In the genomic region with DNA sequence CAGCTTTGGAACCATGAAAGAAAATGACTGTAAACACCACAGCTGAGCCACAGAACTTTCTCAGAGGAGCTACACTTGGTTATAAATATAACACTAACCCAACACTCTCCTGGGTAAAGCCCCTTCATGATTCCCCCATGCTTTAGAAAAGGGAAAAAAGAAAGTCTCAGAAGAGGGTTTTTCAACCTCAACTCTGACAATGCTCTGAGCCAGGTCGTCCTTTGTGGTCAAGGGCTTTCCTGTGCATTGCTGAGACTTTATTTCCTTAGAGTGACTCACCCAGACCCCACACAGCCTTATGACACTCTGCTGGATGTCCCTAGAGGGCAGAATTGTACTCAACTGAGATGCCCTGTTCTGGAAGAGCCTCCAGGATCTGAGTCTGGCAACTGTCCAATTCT, we compare ENCODE assay signal across 11 mouse cellular contexts.
DNase-seq lines count a peak whose midpoint lies in the region; ATAC-seq and TF ChIP-seq lines count a peak whose summit lies in the region.
"Had no signal": no experiment of that assay in that cellular context is flagged by ENCODE, and none has a peak within 500 bp of the region (broad histone marks: within the 10 kb centered on the region; RNA-seq: fewer than 3 reads in every experiment).

No protein-coding gene starts in this region.

- no peak overlapping the region for H3K9ac ChIP-seq in lung, embryonic 14.5 days
- H3K9ac ChIP-seq: embryonic facial prominence, embryonic 15.5 days had no signal

- H3K4me3 ChIP-seq in lung, embryonic 14.5 days (ENCODE audit: low read depth, low read length): no peak overlapping the region
- H3K4me3 ChIP-seq: embryonic facial prominence, embryonic 15.5 days; midbrain, embryonic 10.5 days had no signal

- no peaks in the 10 kb centered on the region for H3K9me3 ChIP-seq in lung, embryonic 14.5 days (ENCODE audit: low read depth, low read length)
- H3K9me3 ChIP-seq: embryonic facial prominence, embryonic 15.5 days; midbrain, embryonic 10.5 days had no signal

- peak; percentile 21 for DNase-seq in lung, embryonic 14.5 days
- no peak for DNase-seq in lung, adult 18-20 months
- DNase-seq in ES-CJ7 (ENCODE audit: low read depth, low spot score): peak; percentile 27
- DNase-seq in brain, adult 2 months (ENCODE audit: low read depth, low spot score): peak; percentile 11
- peak; percentile 22 for DNase-seq in thymus, postnatal 10 days (ENCODE audit: low spot score in 2 of 2)
- no peak for DNase-seq in frontal cortex, postnatal 14 days (ENCODE audit: low spot score in 2 of 2)
- DNase-seq in urinary bladder, postnatal 10 days (ENCODE audit: low spot score): no peak
- DNase-seq: gastrocnemius, postnatal 25 days had no signal

- 20% methylated on average over 1 of the region's 1 CpGs for WGBS in lung, embryonic 14.5 days

- H3K27ac ChIP-seq in lung, embryonic 14.5 days (ENCODE audit: low read depth): no peak overlapping the region
- H3K27ac ChIP-seq: embryonic facial prominence, embryonic 15.5 days; midbrain, embryonic 10.5 days had no signal

- ATAC-seq in lung, embryonic 14.5 days (ENCODE audit: insufficient read depth): no peak
- ATAC-seq: hindbrain, embryonic 16.5 days had no signal

- no peak for TF ChIP-seq CTCF in lung, embryonic 14.5 days (IDR thresholded peaks at IDR 0.05; ENCODE audit: low read depth)

- H3K4me2 ChIP-seq in lung, embryonic 14.5 days: no peak overlapping the region
- H3K4me2 ChIP-seq: embryonic facial prominence, embryonic 15.5 days had no signal

- H3K4me1 ChIP-seq in lung, embryonic 14.5 days (ENCODE audit: insufficient read depth): no peaks in the 10 kb centered on the region; the same call in 1 of the 2 replicates

- no peaks in the 10 kb centered on the region for H3K36me3 ChIP-seq in lung, embryonic 14.5 days (ENCODE audit: insufficient read depth)
- H3K36me3 ChIP-seq: embryonic facial prominence, embryonic 15.5 days; midbrain, embryonic 10.5 days had no signal

- no peaks in the 10 kb centered on the region for H3K27me3 ChIP-seq in lung, embryonic 14.5 days (ENCODE audit: insufficient read depth, low read length)
- H3K27me3 ChIP-seq: embryonic facial prominence, embryonic 15.5 days had no signal

Comparison
In these comparisons a context has a peak if more than half of its experiments do, and no peak if none do; other contexts are left out.
1. DNase-seq: peak in lung, embryonic 14.5 days (single experiment), ES-CJ7 (single experiment), brain, adult 2 months (single experiment) and thymus, postnatal 10 days (2 of 2); none in lung, adult 18-20 months (0 of 2), frontal cortex, postnatal 14 days (0 of 2) and urinary bladder, postnatal 10 days (single experiment).